Mouse (Mus musculus) CD4-positive, CD25-positive, alpha-beta regulatory T cell, adult 2 months (primary cell): Measurements from ENCODE around the gene Gm11146.

Source experiments
- DNase-seq: peaks from one replicate; pipeline ENCODE4 v3.0.0-alpha.2; 2012; ENCODE audit warnings: low read depth, low spot score

The Gm11146 gene

GRCm38 (mm10) chr16:77601994-77602393, at the start of gene Gm11146:
TSS of gene Gm11146 (minus strand) at chr16:77602094.
- DNase-seq: no peak

- no peak for DNase-seq
These were observed 48.7 kb upstream of the Gm11146 start for GRCm38 (mm10) chr16:77650596-77650995.

GRCm38 (mm10) chr16:77649006-77649405, 47.1 kb upstream of the Gm11146 start:
- DNase-seq: no peak

GRCm38 (mm10) chr16:77648181-77648580, 46.3 kb upstream of the Gm11146 start:
- DNase-seq: no peak

- DNase-seq: no peak
These were observed 44.3 kb upstream of the Gm11146 start for GRCm38 (mm10) chr16:77646146-77646545.

GRCm38 (mm10) chr16:77644976-77645375, 43.1 kb upstream of the Gm11146 start:
- DNase-seq: no peak

GRCm38 (mm10) chr16:77643871-77644720, 42.2 kb upstream of the Gm11146 start:
- peak; percentile 16 for DNase-seq

GRCm38 (mm10) chr16:77643036-77643870, 41.4 kb upstream of the Gm11146 start:
- DNase-seq: no peak

GRCm38 (mm10) chr16:77636497-77636896, 34.6 kb upstream of the Gm11146 start:
- no peak for DNase-seq

- no peak for DNase-seq
These were observed 30.5 kb upstream of the Gm11146 start for GRCm38 (mm10) chr16:77632315-77632881.

- DNase-seq: no peak
These were observed 20.8 kb upstream of the Gm11146 start for GRCm38 (mm10) chr16:77622681-77623080.

- no peak for DNase-seq
These were observed 687 bp upstream of the Gm11146 start for GRCm38 (mm10) chr16:77602581-77602980.

GRCm38 (mm10) chr16:77598787-77599186, 3.1 kb downstream of the Gm11146 start:
- DNase-seq: no peak

- no peak for DNase-seq
These were observed 5.3 kb downstream of the Gm11146 start for GRCm38 (mm10) chr16:77596556-77596955.

- DNase-seq: no peak
These were observed 6.2 kb downstream of the Gm11146 start for GRCm38 (mm10) chr16:77595661-77596060.

- DNase-seq: no peak
These were observed 7.3 kb downstream of the Gm11146 start for GRCm38 (mm10) chr16:77594553-77594952.

- no peak for DNase-seq
These were observed 8.0 kb downstream of the Gm11146 start for GRCm38 (mm10) chr16:77593828-77594421.

- no peak for DNase-seq
These were observed 8.9 kb downstream of the Gm11146 start for GRCm38 (mm10) chr16:77592986-77593385.

GRCm38 (mm10) chr16:77573036-77573435, 28.9 kb downstream of the Gm11146 start:
- no peak for DNase-seq

GRCm38 (mm10) chr16:77569457-77569856, 32.4 kb downstream of the Gm11146 start:
- DNase-seq: no peak

- no peak for DNase-seq
These were observed 33.5 kb downstream of the Gm11146 start for GRCm38 (mm10) chr16:77568384-77568783.

GRCm38 (mm10) chr16:77562852-77563251, 39.0 kb downstream of the Gm11146 start:
- DNase-seq: no peak
